Mouse (Mus musculus) central nervous system, embryonic 11.5 days (tissue): ENCODE results near the gene Cyp4v3. TPM values are rescaled to one million over a fixed set of nuclear protein-coding genes. Genes with fewer than 3 reads are reported as not detected.

ENCODE experiments used
- polyA plus RNA-seq: library from polyadenylated mRNA; depleted of rRNA; stranded (reverse); fragments of >200 nt; gene quantifications from 2 replicates; pipeline ENCODE4 v1.2.3, GENCODE M21; 2012; rRNA removed

Cyp4v3 gene
- 1.1 and 1.2 TPM in 2 replicates for polyA plus RNA-seq

GRCm38 (mm10) chr8:45332685-45333409 lies at the start of gene Cyp4v3:
Gene Cyp4v3 (minus strand): TSS chr8:45333216.

DNA sequence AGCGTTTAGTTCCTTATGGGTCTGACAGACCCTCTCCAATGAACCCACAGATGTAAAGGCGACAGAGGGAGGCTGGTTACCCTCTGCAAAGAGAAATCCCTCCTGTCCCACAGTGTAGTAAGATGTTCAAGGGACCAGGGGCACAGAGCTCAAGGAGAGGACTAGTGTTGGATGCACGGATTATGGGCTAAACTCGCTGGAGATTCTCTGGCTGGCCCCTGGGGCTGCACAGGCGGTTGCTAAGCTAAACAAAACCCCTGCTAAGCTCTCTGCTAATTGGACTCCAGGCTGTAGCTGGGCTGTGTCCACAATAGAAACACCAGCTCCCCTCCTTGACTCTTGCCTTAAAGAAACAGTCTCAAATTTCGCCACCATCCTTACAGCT lies 48.9 kb upstream of the Cyp4v3 start, which contains the start of gene Fam149a:
TSS of gene Fam149a (minus strand) at position 329 of the 385 bp plus-strand sequence.

DNA sequence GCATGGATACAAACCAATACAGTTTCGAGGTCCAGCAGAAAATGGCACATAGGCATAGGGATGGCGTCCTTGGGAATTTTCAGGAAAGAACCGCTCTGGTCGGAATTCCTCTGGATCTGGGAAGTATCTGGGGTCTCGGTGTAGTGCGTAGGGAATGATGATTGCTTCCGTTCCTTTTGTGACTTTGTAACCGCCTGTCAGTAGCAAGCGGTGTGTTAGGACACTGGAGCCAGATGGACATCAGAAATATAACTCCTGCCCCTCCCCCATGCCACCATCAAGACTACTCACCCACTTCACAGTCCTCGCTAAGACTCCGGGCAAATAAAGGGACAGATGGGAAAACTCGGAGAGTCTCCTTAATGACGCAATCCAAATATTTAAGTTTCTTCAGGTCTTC lies 24.6 kb downstream of the Cyp4v3 start, which contains the start of gene Gm45753:
TSS of gene Gm45753 (minus strand) at position 101 of the 400 bp plus-strand sequence.

GRCm38 (mm10) chr8:45294687-45295086 lies 38.3 kb downstream of the Cyp4v3 start, which contains the start of gene Klkb1:
Gene Klkb1 (minus strand): TSS chr8:45294859.

GRCm38 (mm10) chr8:45261920-45262319 lies 71.1 kb downstream of the Cyp4v3 start, which contains the start of gene F11:
Gene F11 (minus strand): TSS chr8:45262031.

Other genes starting within 250 kb of the Cyp4v3 start
- gene F11, start 71.2 kb downstream of the Cyp4v3 start, polyA plus RNA-seq, result 0.11 and 0.24 TPM in 2 replicates
- 0.04 and 0.06 TPM in 2 replicates for gene Klkb1, start 38.4 kb downstream of the Cyp4v3 start, polyA plus RNA-seq
- gene Gm45753, start 24.8 kb downstream of the Cyp4v3 start, polyA plus RNA-seq, result not detected in 2 replicates
- 5.8 and 7.7 TPM in 2 replicates for gene Fam149a, start 49.1 kb upstream of the Cyp4v3 start, polyA plus RNA-seq
- 0.30 and 0.98 TPM in 2 replicates for gene Tlr3, start 77.9 kb upstream of the Cyp4v3 start, polyA plus RNA-seq
- 33.0 and 41.6 TPM in 2 replicates for gene Sorbs2, start 174.6 kb upstream of the Cyp4v3 start, polyA plus RNA-seq